ENCODE assay signal across 14 mouse cellular contexts in genomic region chr9:108146451-108146850, GRCm38 (mm10). TPM values are rescaled to one million over a fixed set of nuclear protein-coding genes. Genes with fewer than 3 reads are reported as not detected.
DNase-seq lines count a peak whose midpoint lies in the region; ATAC-seq and TF ChIP-seq lines count a peak whose summit lies in the region.
"Had no signal": no experiment of that assay in that cellular context is flagged by ENCODE, and none has a peak within 500 bp of the region (broad histone marks: within the 10 kb centered on the region; RNA-seq: fewer than 3 reads in every experiment).

No protein-coding gene starts in this region.

- intact Hi-C loops in left cerebral cortex, adult 2 months (cut with DNase I), result no loop called here
- intact Hi-C loops in left cerebral cortex, postnatal 10 days (cut with DNase I), result no loop called here

- peak overlapping the region; percentile 84 for H3K27ac ChIP-seq in left cerebral cortex, adult 2 months
- H3K27ac ChIP-seq: limb, embryonic 12.5 days; stomach, postnatal 0 days had no signal

- TF ChIP-seq CTCF in left cerebral cortex, adult 2 months (IDR thresholded peaks at IDR 0.05), result no peak

- ATAC-seq in hematopoietic stem cell, adult 5-6 weeks (replicated peaks in 1 of 2; ENCODE audit: insufficient read depth in 1 of 2, low FRiP score in 2 of 2, low TSS enrichment in 1 of 2, low read depth in 1 of 2, poor library complexity in 2 of 2, severe bottlenecking in 2 of 2), result peak; percentile 21 to 22; a peak in 2 of 4 replicates
- ATAC-seq: forebrain, postnatal 0 days had no signal

- no peak for DNase-seq in left cerebral cortex, adult 2 months (ENCODE audit: extremely low spot score in 1 of 2, low spot score in 2 of 2)
- DNase-seq in left cerebral cortex, postnatal 10 days (ENCODE audit: extremely low spot score in 1 of 2, low spot score in 2 of 2), result no peak
- DNase-seq in T-cell, adult 2 months (ENCODE audit: low spot score), result peak; percentile 74
- peak; percentile 43 for DNase-seq in thymus, postnatal 0 days (ENCODE audit: low spot score)
- DNase-seq in gastrocnemius, postnatal 4 days (ENCODE audit: low spot score in 2 of 2), result no peak
- no peak for DNase-seq in left cerebral cortex, adult 18-20 months (ENCODE audit: low spot score in 2 of 2)
- no peak for DNase-seq in urinary bladder, postnatal 36 days (ENCODE audit: low spot score in 2 of 2)
- DNase-seq: forebrain, postnatal 0 days; heart, postnatal 36 days; lung, embryonic 14.5 days; midbrain, embryonic 14.5 days had no signal

- H3K4me3 ChIP-seq in left cerebral cortex, adult 2 months, result no peak overlapping the region
- H3K4me3 ChIP-seq: limb, embryonic 12.5 days had no signal

RNA-seq across cellular contexts. Expression of gene Bsn, which starts 43.7 kb away (rescaled TPM):
- 100 to 1,000 TPM; 300 to 320 TPM for total RNA-seq in left cerebral cortex, adult 2 months (2021)
- 100 to 1,000 TPM; 139 to 142 TPM for total RNA-seq in left cerebral cortex, postnatal 10 days (2021)
- 2.7 and 3.6 TPM in 2 replicates for total RNA-seq in hematopoietic stem cell, adult 5-6 weeks (2017)
- 1.9 and 2.0 TPM in 2 replicates for polyA plus RNA-seq in thymus, postnatal 0 days (2015; fragmentation: Nextera tagmentation; extraction: Ambion mirVana)
- total RNA-seq in gastrocnemius, postnatal 4 days (2021), result under 1 TPM; 0.39 to 0.41 TPM
- 100 to 1,000 TPM; 243 to 246 TPM for total RNA-seq in left cerebral cortex, adult 18-20 months (2021)

RNA-seq across cellular contexts. Expression of gene Apeh, which starts 52.0 kb away (rescaled TPM):
- 10 to 100 TPM; 31.0 to 31.8 TPM for total RNA-seq in left cerebral cortex, adult 2 months (2021)
- total RNA-seq in left cerebral cortex, postnatal 10 days (2021), result 10 to 100 TPM; 30.7 to 41.3 TPM
- total RNA-seq in hematopoietic stem cell, adult 5-6 weeks (2017), result 90.6 and 109 TPM in 2 replicates
- polyA plus RNA-seq in thymus, postnatal 0 days (2015; fragmentation: Nextera tagmentation; extraction: Ambion mirVana), result 48.0 and 51.4 TPM in 2 replicates
- total RNA-seq in gastrocnemius, postnatal 4 days (2021), result 10 to 100 TPM; 47.7 to 51.5 TPM
- total RNA-seq in left cerebral cortex, adult 18-20 months (2021), result 10 to 100 TPM; 29.2 to 32.2 TPM

Comparison
In these comparisons a context has a peak if more than half of its experiments do, and no peak if none do; other contexts are left out.
1. DNase-seq: peak in T-cell, adult 2 months (single experiment) and thymus, postnatal 0 days (single experiment); none in left cerebral cortex, adult 2 months (0 of 2), left cerebral cortex, postnatal 10 days (0 of 2), gastrocnemius, postnatal 4 days (0 of 2), left cerebral cortex, adult 18-20 months (0 of 2) and urinary bladder, postnatal 36 days (0 of 2).
2. RNA of gene Bsn, which starts 43.7 kb away (total RNA-seq): 300 to 320 TPM in left cerebral cortex, adult 2 months, 243 to 246 TPM in left cerebral cortex, adult 18-20 months and 139 to 142 TPM in left cerebral cortex, postnatal 10 days; 2.7 to 3.6 TPM in hematopoietic stem cell, adult 5-6 weeks and 0.39 to 0.41 TPM in gastrocnemius, postnatal 4 days; every median in the first group is over 10 times any median in the second.